Mouse (Mus musculus): ENCODE measurements around the gene Il5. TPM values are rescaled to one million over a fixed set of nuclear protein-coding genes. Genes with fewer than 3 reads are reported as not detected.

Gene Il5
- polyA plus RNA-seq, 1 experiment from 2014 or later: not detected

GRCm38 (mm10) chr11:53719701-53720100 lies 893 bp upstream of the Il5 start:
- H3K36me3 ChIP-seq: no peaks in the 10 kb centered on the region
- no peaks in the 10 kb centered on the region for H3K4me1 ChIP-seq
- H3K9ac ChIP-seq: no peak overlapping the region
- no peaks in the 10 kb centered on the region for H3K9me3 ChIP-seq
- no peak overlapping the region for H3K4me2 ChIP-seq (replicated peaks)
- no peak overlapping the region for H3K4me3 ChIP-seq
- WGBS: 72% methylated on average over 1 of the region's 1 CpGs
- no peak for ATAC-seq (ENCODE audit: insufficient number of reproducible peaks, insufficient read depth, low FRiP score, low TSS enrichment)
- H3K27ac ChIP-seq: no peak overlapping the region
- H3K27me3 ChIP-seq: no peaks in the 10 kb centered on the region

GRCm38 (mm10) chr11:53731457-53731856 lies 10.9 kb downstream of the Il5 start:
- ATAC-seq (ENCODE audit: insufficient number of reproducible peaks, insufficient read depth, low FRiP score, low TSS enrichment): no peak
- no peaks in the 10 kb centered on the region for H3K36me3 ChIP-seq
- no peak overlapping the region for H3K9ac ChIP-seq
- H3K4me1 ChIP-seq: no peaks in the 10 kb centered on the region
- H3K27me3 ChIP-seq: no peaks in the 10 kb centered on the region
- no peak overlapping the region for H3K4me2 ChIP-seq (replicated peaks)
- H3K4me3 ChIP-seq: no peak overlapping the region
- H3K27ac ChIP-seq: no peak overlapping the region
- 90% methylated on average over 7 of the region's 7 CpGs for WGBS
- no peaks in the 10 kb centered on the region for H3K9me3 ChIP-seq

GRCm38 (mm10) chr11:53732244-53732643 lies 11.7 kb downstream of the Il5 start:
- Histone ChIP-seq H3K4me2 (replicated peaks) (no peak overlapping the region), H3K4me1 (no peaks in the 10 kb centered on the region), H3K36me3 (no peaks in the 10 kb centered on the region), H3K27me3 (no peaks in the 10 kb centered on the region), H3K9me3 (no peaks in the 10 kb centered on the region), H3K4me3 (no peak overlapping the region), H3K27ac (no peak overlapping the region), H3K9ac (no peak overlapping the region)
- WGBS: 88% methylated on average over 8 of the region's 8 CpGs
- no peak for ATAC-seq (ENCODE audit: insufficient number of reproducible peaks, insufficient read depth, low FRiP score, low TSS enrichment)

DNA sequence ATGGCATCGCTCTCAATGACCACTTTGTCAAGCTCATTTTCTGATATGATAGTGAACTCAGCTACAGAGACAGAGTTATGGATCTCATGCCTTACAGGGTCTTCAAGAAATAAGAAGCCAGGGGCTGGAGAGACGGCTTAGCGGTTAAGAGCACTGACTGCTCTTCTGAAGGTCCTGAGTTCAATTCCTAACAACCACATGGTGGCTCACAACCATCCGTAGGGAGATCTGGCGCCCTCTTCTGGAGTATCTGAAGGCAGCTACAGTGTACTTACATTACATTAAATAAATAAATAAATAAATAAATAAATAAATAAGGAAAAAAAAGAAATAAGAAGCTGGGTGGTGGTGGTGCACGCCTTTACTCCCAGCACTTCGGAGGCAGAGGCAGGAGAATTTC lies 13.2 kb downstream of the Il5 start:
- no peak overlapping the region for H3K27ac ChIP-seq
- no peaks in the 10 kb centered on the region for H3K9me3 ChIP-seq
- H3K4me1 ChIP-seq: no peaks in the 10 kb centered on the region
- ATAC-seq (ENCODE audit: insufficient number of reproducible peaks, insufficient read depth, low FRiP score, low TSS enrichment): no peak
- no peaks in the 10 kb centered on the region for H3K36me3 ChIP-seq
- H3K4me2 ChIP-seq (replicated peaks): no peak overlapping the region
- no peaks in the 10 kb centered on the region for H3K27me3 ChIP-seq
- H3K4me3 ChIP-seq: no peak overlapping the region
- H3K9ac ChIP-seq: no peak overlapping the region
- WGBS: 89% methylated on average over 7 of the region's 7 CpGs

DNA sequence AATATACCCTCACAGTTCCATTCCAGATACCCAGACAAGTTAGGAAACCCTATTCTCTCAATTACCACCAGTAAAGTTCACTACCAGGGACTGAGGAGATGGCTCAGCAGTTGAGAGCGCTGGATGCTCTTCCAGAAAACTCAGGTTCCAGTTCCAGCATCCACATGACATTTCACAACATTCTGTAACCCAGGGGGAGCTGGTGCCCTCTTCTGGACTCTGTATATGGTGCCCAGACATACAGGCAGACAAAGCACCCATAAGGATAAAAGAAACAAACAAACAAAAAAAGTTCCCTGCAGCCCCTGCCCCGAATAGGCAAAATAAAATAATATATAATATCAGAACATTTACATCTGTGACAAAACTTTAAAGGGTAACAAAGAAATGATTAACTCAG lies 13.8 kb downstream of the Il5 start:
- Histone ChIP-seq H3K36me3 (no peaks in the 10 kb centered on the region), H3K27ac (no peak overlapping the region), H3K9ac (no peak overlapping the region), H3K4me2 (replicated peaks) (no peak overlapping the region), H3K9me3 (no peaks in the 10 kb centered on the region), H3K4me1 (no peaks in the 10 kb centered on the region), H3K27me3 (no peaks in the 10 kb centered on the region), H3K4me3 (no peak overlapping the region)
- no peak for ATAC-seq (ENCODE audit: insufficient number of reproducible peaks, insufficient read depth, low FRiP score, low TSS enrichment)
- 92% methylated on average over 2 of the region's 2 CpGs for WGBS

DNA sequence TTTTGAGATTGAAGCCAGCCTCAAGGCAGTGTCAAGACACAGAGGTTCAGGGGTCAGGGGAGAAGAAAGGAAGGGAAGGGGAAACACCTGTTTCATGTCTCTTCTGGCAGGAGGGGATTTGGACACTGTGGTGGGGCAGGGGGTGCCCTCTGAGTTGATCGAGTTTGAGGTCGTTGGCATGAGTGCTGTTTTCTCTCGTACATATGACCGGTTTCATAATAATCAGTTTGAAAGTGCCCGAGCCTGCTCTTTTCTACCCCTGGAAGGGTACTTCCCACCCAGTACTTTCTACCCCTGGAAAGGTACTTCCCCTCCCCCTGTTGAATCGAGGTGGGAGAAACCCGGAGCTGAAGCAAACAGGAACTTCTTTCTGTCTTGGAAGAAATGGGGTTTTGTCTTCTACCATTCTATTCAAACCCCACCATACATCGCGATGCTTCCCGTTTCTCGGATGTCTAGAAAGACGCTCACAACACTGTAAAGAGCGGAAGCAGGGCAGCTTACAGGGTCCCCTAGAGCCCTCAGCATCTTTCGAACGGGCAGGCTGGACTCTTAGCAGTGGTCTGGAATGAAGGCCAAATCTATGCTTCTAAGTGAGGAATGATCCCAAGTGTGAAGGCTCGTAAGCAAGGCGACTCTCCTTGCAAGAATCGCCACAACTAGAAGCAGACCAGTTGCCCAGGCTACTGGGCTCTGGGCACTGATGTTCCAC lies 14.5 kb downstream of the Il5 start:
- H3K27me3 ChIP-seq: no peaks in the 10 kb centered on the region
- 69% methylated on average over 18 of the region's 18 CpGs for WGBS
- H3K27ac ChIP-seq: no peak overlapping the region
- no peak overlapping the region for H3K9ac ChIP-seq
- H3K36me3 ChIP-seq: no peaks in the 10 kb centered on the region
- no peak for ATAC-seq (ENCODE audit: insufficient number of reproducible peaks, insufficient read depth, low FRiP score, low TSS enrichment)
- H3K4me1 ChIP-seq: no peaks in the 10 kb centered on the region
- H3K9me3 ChIP-seq: no peaks in the 10 kb centered on the region
- no peak overlapping the region for H3K4me2 ChIP-seq (replicated peaks)
- H3K4me3 ChIP-seq: no peak overlapping the region

GRCm38 (mm10) chr11:53735682-53736245 lies 15.2 kb downstream of the Il5 start:
- no peak overlapping the region for H3K9ac ChIP-seq
- peak; percentile 76; the same call in 1 of the 2 replicates for ATAC-seq (ENCODE audit: insufficient number of reproducible peaks, insufficient read depth, low FRiP score, low TSS enrichment)
- H3K27me3 ChIP-seq: no peaks in the 10 kb centered on the region
- no peaks in the 10 kb centered on the region for H3K4me1 ChIP-seq
- peak overlapping the region; percentile 33 for H3K4me2 ChIP-seq (replicated peaks)
- no peaks in the 10 kb centered on the region for H3K36me3 ChIP-seq
- no peaks in the 10 kb centered on the region for H3K9me3 ChIP-seq
- WGBS: 30% methylated on average over 17 of the region's 17 CpGs
- H3K4me3 ChIP-seq: 0 out of 2 replicates have a peak overlapping the region, but pooled peaks have one; percentile 5
- no peak overlapping the region for H3K27ac ChIP-seq

- H3K4me3 ChIP-seq: no peak overlapping the region
- no peak overlapping the region for H3K9ac ChIP-seq
- no peaks in the 10 kb centered on the region for H3K27me3 ChIP-seq
- no peaks in the 10 kb centered on the region for H3K4me1 ChIP-seq
- ATAC-seq (ENCODE audit: insufficient number of reproducible peaks, insufficient read depth, low FRiP score, low TSS enrichment): 0 out of 2 replicates have a peak, but pooled peaks have one; percentile 47
- H3K27ac ChIP-seq: no peak overlapping the region
- H3K9me3 ChIP-seq: no peaks in the 10 kb centered on the region
- no peak overlapping the region for H3K4me2 ChIP-seq (replicated peaks)
- WGBS: 46% methylated on average over 14 of the region's 14 CpGs
- no peaks in the 10 kb centered on the region for H3K36me3 ChIP-seq
These were observed 16.4 kb downstream of the Il5 start for GRCm38 (mm10) chr11:53736771-53737572.

GRCm38 (mm10) chr11:53737573-53737946 lies 17.0 kb downstream of the Il5 start:
- no peaks in the 10 kb centered on the region for H3K36me3 ChIP-seq
- no peak for ATAC-seq (ENCODE audit: insufficient number of reproducible peaks, insufficient read depth, low FRiP score, low TSS enrichment)
- no peak overlapping the region for H3K9ac ChIP-seq
- no peaks in the 10 kb centered on the region for H3K9me3 ChIP-seq
- no peak overlapping the region for H3K4me3 ChIP-seq
- no peak overlapping the region for H3K27ac ChIP-seq
- 45% methylated on average over 6 of the region's 6 CpGs for WGBS
- no peaks in the 10 kb centered on the region for H3K27me3 ChIP-seq
- H3K4me2 ChIP-seq (replicated peaks): no peak overlapping the region
- no peaks in the 10 kb centered on the region for H3K4me1 ChIP-seq

GRCm38 (mm10) chr11:53742353-53742752 lies 21.8 kb downstream of the Il5 start:
- Histone ChIP-seq H3K27me3 (no peaks in the 10 kb centered on the region), H3K4me3 (no peak overlapping the region), H3K4me1 (no peaks in the 10 kb centered on the region), H3K4me2 (replicated peaks) (no peak overlapping the region), H3K9me3 (no peaks in the 10 kb centered on the region), H3K9ac (no peak overlapping the region), H3K27ac (no peak overlapping the region), H3K36me3 (no peaks in the 10 kb centered on the region)
- ATAC-seq (ENCODE audit: insufficient number of reproducible peaks, insufficient read depth, low FRiP score, low TSS enrichment): no peak
- WGBS: 11% methylated on average over 5 of the region's 5 CpGs

DNA sequence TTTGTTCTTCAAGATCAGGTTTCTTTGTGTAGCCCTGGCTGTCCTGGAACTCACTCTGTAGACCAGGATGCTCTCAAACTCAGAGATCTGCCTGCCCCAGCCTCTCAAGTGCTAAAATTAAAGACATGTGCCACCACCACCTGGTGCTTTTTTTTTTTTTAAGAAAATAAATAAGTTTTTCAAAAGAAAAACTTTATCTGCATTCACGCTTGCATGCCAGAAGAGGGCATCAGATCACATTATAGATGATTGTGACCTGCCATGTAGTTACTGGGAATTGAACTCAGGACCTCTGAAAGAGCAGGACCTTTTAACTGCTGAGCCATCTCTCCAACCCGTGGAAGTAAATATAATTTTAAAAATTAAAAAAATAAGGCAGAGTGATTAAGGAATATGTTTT lies 24.7 kb downstream of the Il5 start:
- Histone ChIP-seq H3K36me3 (no peaks in the 10 kb centered on the region), H3K9ac (no peak overlapping the region), H3K27ac (no peak overlapping the region), H3K4me2 (replicated peaks) (no peak overlapping the region), H3K4me1 (no peaks in the 10 kb centered on the region), H3K9me3 (no peaks in the 10 kb centered on the region), H3K27me3 (no peaks in the 10 kb centered on the region), H3K4me3 (no peak overlapping the region)
- WGBS: 89% methylated on average over 2 of the region's 2 CpGs
- no peak for ATAC-seq (ENCODE audit: insufficient number of reproducible peaks, insufficient read depth, low FRiP score, low TSS enrichment)

GRCm38 (mm10) chr11:53747985-53748384 lies 27.4 kb downstream of the Il5 start:
- no peak for ATAC-seq (ENCODE audit: insufficient number of reproducible peaks, insufficient read depth, low FRiP score, low TSS enrichment)
- no peak overlapping the region for H3K27ac ChIP-seq
- no peaks in the 10 kb centered on the region for H3K4me1 ChIP-seq
- no peak overlapping the region for H3K4me3 ChIP-seq
- WGBS: 87% methylated on average over 9 of the region's 9 CpGs
- H3K9me3 ChIP-seq: no peaks in the 10 kb centered on the region
- H3K27me3 ChIP-seq: no peaks in the 10 kb centered on the region
- no peak overlapping the region for H3K9ac ChIP-seq
- no peak overlapping the region for H3K4me2 ChIP-seq (replicated peaks)
- H3K36me3 ChIP-seq: no peaks in the 10 kb centered on the region

Data from embryonic facial prominence, embryonic 12.5 days (tissue).